Mouse (Mus musculus) kidney, postnatal 25 days (tissue): ENCODE data around the gene Pus7.

ENCODE experiments used
- DNase-seq, 2 experiments: peaks; one replicate each; pipeline ENCODE4 v3.0.0; 2021; ENCODE audit warnings: mixed read lengths in 2 of 2

Pus7 gene

GRCm38 (mm10) chr5:23782931-23783877 lies at the start of gene Pus7:
TSS of gene Pus7 (minus strand) at chr5:23783711.
- peak; percentile 91 to 94 for DNase-seq

- peak; percentile 51 to 53 for DNase-seq
Measured at GRCm38 (mm10) chr5:23830897-23831752, 47.6 kb upstream of the Pus7 start.

DNA sequence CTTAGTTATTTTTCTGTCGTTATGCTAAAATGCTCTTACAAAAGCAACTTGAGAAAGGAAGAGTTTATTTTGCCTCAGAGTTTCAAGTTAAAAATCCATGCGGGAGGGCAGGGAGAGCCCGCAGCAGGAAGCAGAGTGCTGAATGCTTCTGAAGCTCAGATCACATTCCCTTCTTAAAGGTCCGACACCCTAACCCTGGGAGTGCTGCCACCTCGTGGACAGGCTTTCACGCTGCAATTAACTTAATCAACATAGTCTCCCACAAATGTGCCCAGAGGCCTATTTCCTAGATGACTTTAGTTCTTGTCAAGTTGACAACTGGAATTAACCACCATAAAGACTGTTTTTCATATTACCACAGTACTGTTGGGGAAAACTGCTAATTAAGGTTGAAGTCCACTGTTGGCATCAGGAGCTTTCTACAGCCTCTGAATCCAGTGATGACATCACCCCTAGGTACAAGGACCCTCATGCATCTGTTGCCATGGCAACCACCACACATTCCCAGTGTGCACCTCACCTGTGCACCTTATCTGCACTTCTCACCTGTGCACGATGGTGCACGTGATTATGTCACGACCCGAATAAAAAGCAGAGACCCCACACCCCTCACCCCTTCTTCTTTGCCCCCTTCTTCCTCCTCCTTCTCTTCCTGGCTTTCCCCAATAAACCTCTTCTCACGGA lies 43.0 kb upstream of the Pus7 start:
- DNase-seq: peak; percentile 61 to 62

- DNase-seq: no peak
Measured at GRCm38 (mm10) chr5:23824171-23824733, 40.7 kb upstream of the Pus7 start.

GRCm38 (mm10) chr5:23822306-23822705 lies 38.8 kb upstream of the Pus7 start:
- no peak for DNase-seq

- DNase-seq: no peak
Measured at GRCm38 (mm10) chr5:23816681-23817080, 33.2 kb upstream of the Pus7 start.

DNA sequence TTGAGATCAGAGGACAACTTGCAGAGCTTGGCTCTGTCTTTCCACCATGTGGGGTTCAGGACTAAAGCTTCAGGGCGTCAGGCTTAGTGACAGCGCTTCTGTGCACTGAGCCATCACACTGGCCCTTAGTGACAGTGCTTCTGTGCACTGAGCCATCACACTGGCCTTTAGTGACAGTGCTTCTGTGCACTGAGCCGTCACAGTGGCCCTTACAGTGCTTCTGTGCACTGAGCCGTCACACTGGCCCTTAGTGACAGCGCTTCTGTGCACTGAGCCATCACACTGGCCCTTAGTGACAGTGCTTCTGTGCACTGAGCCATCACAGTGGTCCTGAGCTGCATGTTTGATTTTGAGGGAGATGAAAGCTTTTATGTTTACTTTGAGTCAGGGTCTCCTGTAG lies 31.3 kb upstream of the Pus7 start:
- DNase-seq: no peak

GRCm38 (mm10) chr5:23792726-23793125 lies 9.2 kb upstream of the Pus7 start:
- DNase-seq: no peak

DNA sequence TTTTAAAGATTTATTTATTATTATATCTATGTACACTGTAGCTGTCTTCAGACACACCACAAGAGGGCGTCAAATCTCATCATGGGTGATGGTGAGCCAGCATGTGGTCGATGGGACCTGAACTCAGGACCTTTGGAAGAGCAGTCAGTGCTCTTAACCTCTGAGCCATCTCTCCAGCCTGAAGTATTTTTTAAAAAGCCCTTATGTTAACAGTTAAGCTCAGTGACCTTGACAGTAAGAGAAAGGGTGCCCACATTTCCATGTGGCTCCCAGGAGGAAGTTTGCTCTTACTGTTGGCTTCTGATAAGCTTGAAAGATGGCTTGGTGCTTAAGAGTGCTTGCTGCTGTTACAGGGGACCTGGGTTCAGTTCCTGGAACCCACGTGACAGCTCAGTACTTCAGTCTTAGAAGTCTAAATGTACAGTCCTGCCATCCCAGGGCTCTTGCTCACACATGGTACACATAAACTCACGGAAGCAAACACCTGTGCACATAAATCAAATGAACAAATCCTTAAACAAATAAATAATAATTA lies 5.6 kb upstream of the Pus7 start:
- no peak for DNase-seq

- DNase-seq: no peak
Measured at GRCm38 (mm10) chr5:23788390-23788830, 4.9 kb upstream of the Pus7 start.

GRCm38 (mm10) chr5:23787536-23788389 lies 4.3 kb upstream of the Pus7 start, which contains the start of gene Rint1:
TSS of gene Rint1 (plus strand) at chr5:23787711.
- peak; percentile 94 to 99 for DNase-seq

- no peak for DNase-seq
Measured at GRCm38 (mm10) chr5:23782051-23782810, 1.3 kb downstream of the Pus7 start.

- no peak for DNase-seq
Measured at GRCm38 (mm10) chr5:23781172-23781571, 2.3 kb downstream of the Pus7 start.

DNA sequence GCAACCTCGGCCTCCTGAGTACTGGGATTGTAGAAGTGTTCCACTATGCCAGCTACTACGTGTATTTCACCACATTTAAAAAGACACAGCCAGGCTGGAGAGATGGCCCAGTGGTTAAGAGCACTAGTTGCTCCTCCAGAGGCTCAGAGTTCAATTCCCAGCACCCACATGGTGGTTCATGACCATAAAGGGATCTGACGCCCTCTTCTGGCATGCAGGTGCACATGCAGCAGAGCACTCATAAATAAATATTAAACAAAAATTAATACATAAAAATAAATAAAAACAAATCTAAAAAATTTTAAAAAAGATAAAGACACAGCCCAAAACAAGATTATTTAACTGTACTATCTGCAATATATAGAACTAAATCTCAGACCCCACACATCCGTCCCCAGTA lies 3.0 kb downstream of the Pus7 start:
- DNase-seq: no peak

- DNase-seq: no peak
Measured at GRCm38 (mm10) chr5:23774186-23774585, 9.3 kb downstream of the Pus7 start.

- no peak for DNase-seq
Measured at GRCm38 (mm10) chr5:23771105-23771504, 12.4 kb downstream of the Pus7 start.

DNA sequence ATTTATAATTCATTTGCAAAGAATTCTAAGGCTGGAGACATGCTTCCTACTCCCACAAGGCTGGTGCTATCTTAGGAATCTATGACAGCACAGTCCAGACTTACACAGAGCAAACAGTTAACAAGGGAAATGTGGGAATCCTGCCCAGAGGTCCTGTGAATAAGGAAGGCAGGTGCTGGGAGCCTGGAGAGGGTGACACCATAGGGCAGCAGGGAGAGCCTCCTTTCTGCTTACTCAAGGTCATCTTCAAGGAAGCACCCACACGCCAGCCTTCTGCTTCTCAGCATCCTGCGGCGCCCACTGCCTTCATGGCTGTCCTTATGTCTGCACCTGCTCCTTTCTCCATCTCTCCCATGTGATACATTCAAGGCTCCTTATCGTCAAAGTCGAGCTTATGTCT lies 19.0 kb downstream of the Pus7 start:
- no peak for DNase-seq

- DNase-seq: no peak
Measured at GRCm38 (mm10) chr5:23762531-23762930, 21.0 kb downstream of the Pus7 start.

- peak in 1 of 2 experiments; percentile 51 for DNase-seq
Measured at GRCm38 (mm10) chr5:23758633-23759032, 24.9 kb downstream of the Pus7 start.

GRCm38 (mm10) chr5:23756368-23756767 lies 27.1 kb downstream of the Pus7 start:
- DNase-seq: no peak
